Mouse (Mus musculus) forebrain, embryonic 12.5 days (tissue): ENCODE results near the gene Hpd. TPM values are rescaled to one million over a fixed set of nuclear protein-coding genes. Genes with fewer than 3 reads are reported as not detected.
"Not testable (repeated sequence)": the region's sequence is repeated elsewhere in the genome, so short reads cannot be mapped to it uniquely, and the experiment has no call there.

Experiments used
- ATAC-seq: fragments of 200-750 bp; cut with Nextera tagmentation; 2 replicates; pipeline ENCODE4 v1.8.0; 2017; ENCODE audit warnings: moderate TSS enrichment; ENCODE audit not compliant: low FRiP score
- H3K27ac ChIP-seq: fragments of 300-500 bp; sonication (generic); 2 replicates; pipeline ENCODE4 v1.5.1; 2016; ENCODE audit warnings: mild to moderate bottlenecking
- H3K27me3 ChIP-seq: fragments of 300-500 bp; sonication (generic); 2 replicates; pipeline ENCODE4 v1.6.1; 2016; ENCODE audit warnings: mild to moderate bottlenecking
- H3K36me3 ChIP-seq: fragments of 300-500 bp; sonication (generic); replicated peaks from 2 replicates; pipeline ENCODE4 v1.6.1; 2016; ENCODE audit warnings: mild to moderate bottlenecking
- H3K4me1 ChIP-seq: fragments of 300-500 bp; sonication (generic); 2 replicates; pipeline ENCODE4 v1.6.1; 2016
- H3K4me2 ChIP-seq: fragments of 300-500 bp; sonication (generic); 2 replicates; pipeline ENCODE4 v1.6.1; 2016; ENCODE audit warnings: mild to moderate bottlenecking, moderate library complexity
- H3K4me3 ChIP-seq: fragments of 300-500 bp; sonication (generic); replicated peaks from 2 replicates; pipeline ENCODE4 v1.5.1; 2016; ENCODE audit warnings: mild to moderate bottlenecking
- H3K9ac ChIP-seq: fragments of 300-500 bp; sonication (generic); 2 replicates; pipeline ENCODE4 v1.6.1; 2016; ENCODE audit warnings: mild to moderate bottlenecking
- H3K9me3 ChIP-seq: fragments of 300-500 bp; sonication (generic); 2 replicates; pipeline ENCODE4 v1.6.1; 2016
- WGBS: fragments of 180-500 bp; shearing (Covaris S2); methylation state at CpG from one replicate; pipeline ENCODE4 v1.1.7; 2016; 5-methylcytosine and 5-hydroxymethylcytosine counted together
- polyA plus RNA-seq: library from polyadenylated mRNA; unstranded; fragments of >200 nt; fragmentation: Nextera tagmentation; extraction: Ambion mirVana; gene quantifications from 2 replicates; pipeline ENCODE4 v1.2.1, GENCODE M21; 2016

The Hpd gene
- not detected in 2 replicates for polyA plus RNA-seq

DNA sequence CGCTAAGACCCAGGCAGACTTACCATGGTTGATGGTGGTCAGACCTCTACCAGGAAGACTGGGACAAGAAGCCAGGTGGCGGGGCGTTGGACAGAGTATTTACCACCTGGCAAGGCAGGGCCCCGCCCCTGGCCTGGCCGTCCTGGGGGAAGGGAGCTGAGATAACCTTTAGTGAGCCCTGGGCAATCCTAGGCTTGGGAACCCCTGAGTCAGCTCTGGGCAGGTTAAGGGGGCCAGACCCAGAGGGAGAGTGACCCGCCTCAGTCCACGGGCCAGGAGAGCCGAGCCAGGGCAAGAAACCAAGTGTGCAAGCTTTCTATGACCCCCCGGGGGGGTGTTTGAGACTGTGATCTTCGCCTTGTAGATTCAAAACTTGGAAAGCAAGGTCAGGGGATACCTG, at the start of gene Hpd:
TSS of gene Hpd (minus strand) at position 77 of the 400 bp plus-strand sequence.
- no peak within 1 kb of the TSS for H3K9ac ChIP-seq
- no peak within 1 kb of the TSS for H3K4me3 ChIP-seq
- no peaks in the 10 kb centered on the region for H3K36me3 ChIP-seq
- no peak within 1 kb of the TSS for H3K27ac ChIP-seq
- no peak within 1 kb of the TSS for H3K4me2 ChIP-seq
- no peaks in the 10 kb centered on the region for H3K9me3 ChIP-seq
- H3K27me3 ChIP-seq: no peaks in the 10 kb centered on the region
- no peak for ATAC-seq
- H3K4me1 ChIP-seq: no peaks in the 10 kb centered on the region
- 88% methylated on average over 10 of the region's 10 CpGs for WGBS

DNA sequence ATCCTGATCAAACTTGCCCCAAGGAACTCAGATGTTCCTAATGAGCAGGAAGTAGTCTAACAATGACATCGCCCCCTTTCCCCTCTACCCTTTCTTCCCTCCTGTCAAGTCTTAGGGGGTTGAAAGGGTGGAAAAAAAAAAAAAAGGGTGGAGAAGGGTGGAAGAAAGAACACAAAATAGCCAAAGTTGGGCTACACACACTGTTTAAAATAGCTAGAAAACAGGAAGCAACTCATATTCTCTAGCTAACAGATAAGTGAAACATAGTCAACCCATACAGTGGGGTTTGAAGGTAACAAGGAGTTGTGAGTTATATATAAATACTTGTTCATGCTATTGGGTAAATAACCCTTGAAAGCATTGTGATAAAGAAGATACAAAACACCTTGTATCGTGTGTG, 49.7 kb upstream of the Hpd start:
- Histone ChIP-seq H3K4me1 (peaks cover 16% of the 10 kb centered on the region), H3K27me3 (no peaks in the 10 kb centered on the region), H3K36me3 (peaks cover 15% of the 10 kb centered on the region), H3K4me3 (no peak overlapping the region), H3K9me3 (no peaks in the 10 kb centered on the region), H3K27ac (no peak overlapping the region), H3K4me2 (no peak overlapping the region), H3K9ac (no peak overlapping the region)
- 96% methylated on average over 2 of the region's 2 CpGs for whole genome bisulfite sequencing
- no peak for ATAC-seq

GRCm38 (mm10) chr5:123229296-123229695, 46.8 kb upstream of the Hpd start:
- Histone ChIP-seq H3K27me3 (no peaks in the 10 kb centered on the region), H3K9me3 (no peaks in the 10 kb centered on the region), H3K27ac (no peak overlapping the region), H3K36me3 (peaks cover 10% of the 10 kb centered on the region; the same call in 1 of the 2 replicates), H3K9ac (no peak overlapping the region), H3K4me2 (peak overlapping the region; percentile 66), H3K4me3 (no peak overlapping the region), H3K4me1 (peaks cover 10% of the 10 kb centered on the region)
- whole genome bisulfite sequencing: 94% methylated on average over 6 of the region's 6 CpGs
- ATAC-seq: no peak

- Histone ChIP-seq H3K4me1 (peaks cover 10% of the 10 kb centered on the region), H3K4me2 (peak overlapping the region; percentile 66), H3K27me3 (no peaks in the 10 kb centered on the region), H3K27ac (no peak overlapping the region), H3K4me3 (peak overlapping the region; percentile 76), H3K9ac (peak overlapping the region; percentile 80), H3K9me3 (no peaks in the 10 kb centered on the region), H3K36me3 (peaks cover 10% of the 10 kb centered on the region; the same call in 1 of the 2 replicates)
- 4% methylated on average over 15 of the region's 15 CpGs for WGBS
- no peak for ATAC-seq
Measured at GRCm38 (mm10) chr5:123228524-123228922, 46.0 kb upstream of the Hpd start.

DNA sequence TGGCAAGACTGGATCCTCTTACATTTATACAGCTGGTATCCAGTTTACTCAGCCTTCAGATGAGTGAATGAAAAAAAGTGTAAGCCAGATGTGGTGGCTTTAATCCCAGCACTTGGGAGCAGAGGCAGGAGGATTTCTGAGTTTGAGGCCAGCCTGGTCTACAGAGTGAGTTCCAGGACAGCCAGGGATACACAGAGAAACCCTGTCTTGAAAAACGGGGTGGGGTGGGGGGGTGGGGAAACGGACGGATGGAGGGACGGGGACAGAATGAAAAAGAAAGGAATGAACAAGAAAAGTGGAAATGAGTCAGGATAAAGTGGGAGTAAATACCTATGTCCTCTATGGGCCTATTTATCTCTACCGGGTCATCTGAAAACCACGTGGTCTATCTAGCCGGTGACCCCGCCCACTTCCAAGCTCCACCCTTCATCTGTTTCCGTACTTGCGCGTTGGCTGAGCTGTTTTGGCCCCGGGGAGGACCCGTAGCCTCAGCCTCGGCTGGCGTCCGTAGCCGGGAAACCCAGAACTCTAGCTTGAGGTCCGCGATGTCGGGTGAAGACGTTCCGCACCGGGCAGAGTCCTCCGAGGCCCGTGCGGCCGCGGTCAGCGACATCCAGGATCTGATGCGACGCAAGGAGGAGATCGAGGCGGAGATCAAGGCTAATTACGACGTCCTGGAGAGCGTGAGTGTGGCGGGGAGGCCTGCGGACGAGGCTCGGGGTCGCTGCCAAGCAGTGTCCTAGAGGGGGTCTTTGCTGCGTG, 45.4 kb upstream of the Hpd start:
- ATAC-seq: peak; percentile 91
- H3K4me3 ChIP-seq: peak overlapping the region; percentile 76
- H3K9me3 ChIP-seq: no peaks in the 10 kb centered on the region
- peak overlapping the region; percentile 66 for H3K4me2 ChIP-seq
- peaks cover 6% of the 10 kb centered on the region; the same call in 1 of the 2 replicates for H3K36me3 ChIP-seq
- no peaks in the 10 kb centered on the region for H3K27me3 ChIP-seq
- H3K9ac ChIP-seq: peak overlapping the region; percentile 80
- peaks cover 10% of the 10 kb centered on the region for H3K4me1 ChIP-seq
- 3% methylated on average over 42 of the region's 42 CpGs for WGBS
- H3K27ac ChIP-seq: no peak overlapping the region

DNA sequence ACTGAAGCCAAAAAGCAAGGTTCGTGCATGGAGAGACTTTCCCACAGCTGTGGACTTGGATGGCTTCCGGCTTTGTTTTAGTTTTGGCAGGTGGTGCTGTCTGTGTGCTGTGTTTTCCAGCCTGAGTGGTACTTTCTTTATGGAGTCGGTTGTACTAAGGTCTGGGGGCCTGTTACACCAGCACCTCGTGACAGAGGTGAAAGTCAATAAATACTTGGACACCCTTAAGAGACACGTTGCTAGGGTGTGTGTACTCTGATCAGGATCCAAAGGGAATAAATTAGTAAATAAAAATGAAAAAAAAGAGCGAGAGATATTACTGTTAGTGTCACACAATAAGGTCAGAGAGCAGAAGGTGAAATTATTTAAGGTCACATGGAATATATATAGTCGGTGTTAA, 44.3 kb upstream of the Hpd start:
- Histone ChIP-seq H3K27me3 (no peaks in the 10 kb centered on the region), H3K4me2 (no peak overlapping the region)

DNA sequence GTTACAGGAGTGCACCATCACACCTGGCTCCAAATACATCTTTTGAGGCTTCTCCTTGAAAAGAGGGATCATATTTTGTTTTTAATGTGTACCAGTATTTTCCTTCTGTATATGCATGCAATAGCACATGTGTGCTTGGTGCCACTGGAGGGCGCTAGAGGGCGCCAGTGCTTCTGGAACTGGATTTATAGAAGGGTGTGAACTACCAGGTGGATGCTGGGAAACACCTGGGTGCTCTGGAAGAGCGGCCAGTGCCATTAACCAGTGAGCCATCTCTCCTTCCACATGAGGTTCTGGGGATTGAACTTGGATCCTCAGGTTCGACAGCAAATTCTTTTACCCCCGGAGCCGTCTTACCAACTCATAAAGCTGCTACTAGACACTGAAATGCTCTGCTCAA, 41.3 kb upstream of the Hpd start:
- not testable (repeated sequence) for H3K4me1 ChIP-seq

More for the DNA sequence above, 44.3 kb upstream of the Hpd start:
- peaks cover 6% of the 10 kb centered on the region; the same call in 1 of the 2 replicates for H3K36me3 ChIP-seq
- peaks cover 10% of the 10 kb centered on the region for H3K4me1 ChIP-seq
- WGBS: 90% methylated on average over 7 of the region's 7 CpGs
- H3K27ac ChIP-seq: no peak overlapping the region
- no peaks in the 10 kb centered on the region for H3K9me3 ChIP-seq
- no peak overlapping the region for H3K4me3 ChIP-seq
- no peak for ATAC-seq
- H3K9ac ChIP-seq: no peak overlapping the region

GRCm38 (mm10) chr5:123223051-123223410, 40.5 kb upstream of the Hpd start:
- no peak overlapping the region for H3K9ac ChIP-seq
- H3K36me3 ChIP-seq: no peaks in the 10 kb centered on the region
- H3K4me3 ChIP-seq: no peak overlapping the region
- no peak overlapping the region for H3K27ac ChIP-seq
- H3K9me3 ChIP-seq: no peaks in the 10 kb centered on the region
- ATAC-seq: no peak
- no peaks in the 10 kb centered on the region for H3K27me3 ChIP-seq
- no peak overlapping the region for H3K4me2 ChIP-seq
- H3K4me1 ChIP-seq: no peaks in the 10 kb centered on the region
- 88% methylated on average over 4 of the region's 4 CpGs for WGBS

More for the DNA sequence above, 41.3 kb upstream of the Hpd start:
- not testable (repeated sequence) for H3K9ac ChIP-seq, H3K4me2 ChIP-seq, H3K9me3 ChIP-seq, H3K27ac ChIP-seq, ATAC-seq, H3K4me3 ChIP-seq, H3K36me3 ChIP-seq, H3K27me3 ChIP-seq
- 54% methylated on average over 6 of the region's 6 CpGs for WGBS

GRCm38 (mm10) chr5:123222346-123223050, 40.0 kb upstream of the Hpd start:
- H3K27ac ChIP-seq, H3K27me3 ChIP-seq, H3K4me1 ChIP-seq, H3K9ac ChIP-seq, H3K36me3 ChIP-seq, ATAC-seq, H3K9me3 ChIP-seq, H3K4me3 ChIP-seq, H3K4me2 ChIP-seq: not testable (repeated sequence)
- 86% methylated on average over 4 of the region's 5 CpGs for WGBS

- not testable (repeated sequence) for H3K4me1 ChIP-seq, H3K4me2 ChIP-seq, H3K27me3 ChIP-seq, ATAC-seq, H3K9me3 ChIP-seq, H3K4me3 ChIP-seq, H3K9ac ChIP-seq, H3K36me3 ChIP-seq, H3K27ac ChIP-seq
- 85% methylated on average over 7 of the region's 7 CpGs for WGBS
Measured at GRCm38 (mm10) chr5:123203591-123203990, 21.1 kb upstream of the Hpd start.

GRCm38 (mm10) chr5:123202771-123203170, 20.2 kb upstream of the Hpd start:
- H3K9ac ChIP-seq, H3K4me2 ChIP-seq, ATAC-seq, H3K4me3 ChIP-seq, H3K27ac ChIP-seq, H3K9me3 ChIP-seq, H3K4me1 ChIP-seq, H3K27me3 ChIP-seq, H3K36me3 ChIP-seq: not testable (repeated sequence)
- 40% methylated on average over 4 of the region's 4 CpGs for WGBS

GRCm38 (mm10) chr5:123201987-123202386, 19.5 kb upstream of the Hpd start:
- WGBS: 86% methylated on average over 5 of the region's 5 CpGs
- ATAC-seq: no peak
- Histone ChIP-seq H3K27me3 (no peaks in the 10 kb centered on the region), H3K9me3 (no peaks in the 10 kb centered on the region), H3K4me3 (no peak overlapping the region), H3K27ac (no peak overlapping the region), H3K9ac (no peak overlapping the region), H3K4me2 (no peak overlapping the region), H3K4me1 (no peaks in the 10 kb centered on the region), H3K36me3 (no peaks in the 10 kb centered on the region)

GRCm38 (mm10) chr5:123201523-123201892, 19.0 kb upstream of the Hpd start:
- Histone ChIP-seq H3K9me3 (no peaks in the 10 kb centered on the region), H3K36me3 (no peaks in the 10 kb centered on the region), H3K4me1 (no peaks in the 10 kb centered on the region), H3K4me2 (no peak overlapping the region), H3K9ac (no peak overlapping the region), H3K27ac (no peak overlapping the region), H3K4me3 (no peak overlapping the region), H3K27me3 (no peaks in the 10 kb centered on the region)
- WGBS: 88% methylated on average over 7 of the region's 7 CpGs
- ATAC-seq: no peak
